Mouse (Mus musculus): ENCODE measurements around the gene Padi1.
A peak's percentile ranks its signal among the peaks of the same experiment; 100 is the strongest.

The Padi1 gene

GRCm38 (mm10) chr4:140815996-140816917 lies 29.3 kb downstream of the Padi1 start:
- DNase-seq (ENCODE audit: low spot score) = no peak

GRCm38 (mm10) chr4:140815496-140815895 lies 30.1 kb downstream of the Padi1 start:
- DNase-seq (ENCODE audit: low spot score) = no peak

DNA sequence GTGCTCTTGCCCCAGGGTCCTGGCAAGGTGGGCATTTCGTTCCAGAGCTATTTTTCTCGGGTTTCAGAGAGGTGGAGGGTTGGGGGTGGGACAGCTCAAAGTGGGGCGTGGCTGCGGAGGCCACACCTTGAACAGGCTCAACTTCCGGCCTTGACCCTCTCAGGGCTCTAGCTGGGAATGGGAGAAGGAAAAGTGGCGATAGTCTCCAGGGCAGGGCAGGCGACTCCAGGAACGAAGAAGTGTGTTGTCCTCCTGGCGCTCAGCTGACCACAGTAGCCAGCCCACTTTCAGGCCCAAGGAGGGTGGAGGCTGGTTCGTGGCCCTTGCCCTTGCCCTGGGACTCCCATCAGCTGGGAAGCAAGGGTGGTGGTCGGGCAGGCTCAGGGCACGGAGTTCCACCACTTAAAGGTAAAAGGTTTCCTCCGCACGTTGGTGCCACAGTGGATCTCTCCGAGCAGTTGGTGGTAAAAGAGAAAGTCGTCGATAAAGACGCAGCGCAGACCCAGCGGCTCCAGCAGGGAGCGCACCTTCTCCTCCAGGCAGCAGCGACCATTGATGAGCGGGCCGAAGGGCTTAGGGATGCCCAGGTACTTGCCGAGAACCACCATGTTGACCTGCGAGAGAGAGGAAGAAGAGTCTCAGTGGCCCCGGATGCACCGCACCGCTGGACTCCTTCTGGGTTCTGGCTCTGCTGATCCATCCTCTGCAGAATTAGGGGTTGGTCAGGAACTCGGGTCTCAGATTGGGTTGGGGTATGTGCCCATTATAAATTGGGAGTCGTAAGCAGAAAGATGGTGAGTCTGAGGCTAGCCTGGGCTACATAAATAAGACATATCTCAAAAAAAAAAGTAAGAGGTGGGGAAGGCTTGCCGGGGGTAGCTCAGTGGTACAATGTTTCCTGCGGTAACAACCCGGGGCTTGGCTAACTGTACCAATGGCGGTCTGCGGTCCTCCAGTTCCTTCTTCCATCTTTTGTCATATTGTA lies 31.0 kb downstream of the Padi1 start:
- DNase-seq (ENCODE audit: low spot score) = no peak

DNA sequence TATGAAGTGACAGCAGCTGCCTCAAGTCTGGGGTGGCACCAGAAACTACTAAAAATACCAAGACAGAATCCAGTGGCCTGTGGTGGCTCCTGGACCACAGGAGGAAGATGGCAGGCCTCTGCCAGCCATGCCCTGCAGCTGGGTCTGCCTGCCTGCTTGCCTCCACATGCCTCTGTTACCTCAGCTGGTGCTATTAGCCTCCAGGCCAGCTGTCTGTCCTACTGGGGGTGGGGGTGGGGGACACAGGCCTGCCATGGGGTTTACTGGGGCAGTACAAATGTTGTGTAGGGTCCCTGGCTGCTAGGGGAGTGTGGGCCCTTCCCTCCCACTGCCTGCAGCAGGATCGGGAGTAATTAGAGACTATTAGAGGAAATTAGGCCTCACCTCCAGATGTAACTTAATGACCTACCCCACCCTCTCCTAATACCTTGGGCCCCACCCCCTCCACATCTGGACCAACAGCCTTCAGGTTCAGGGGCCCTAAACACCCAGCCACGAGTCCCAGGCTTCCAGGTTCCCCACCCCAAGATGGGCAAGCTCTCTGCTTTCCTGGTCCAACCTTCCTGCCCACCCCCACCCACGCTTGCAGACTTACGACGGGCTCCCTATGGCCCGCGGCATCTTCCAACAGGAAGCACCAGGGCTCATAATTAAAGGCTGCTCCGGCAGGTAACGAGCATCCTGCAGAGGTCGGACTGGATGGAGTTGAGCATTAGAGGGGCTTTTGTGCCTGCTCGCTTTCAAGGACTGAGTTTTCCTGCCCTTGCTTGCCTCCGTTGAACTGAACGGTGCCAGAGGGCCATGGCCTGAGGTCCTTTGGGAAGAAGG lies 32.0 kb downstream of the Padi1 start:
- DNase-seq (ENCODE audit: low spot score) = no peak

DNA sequence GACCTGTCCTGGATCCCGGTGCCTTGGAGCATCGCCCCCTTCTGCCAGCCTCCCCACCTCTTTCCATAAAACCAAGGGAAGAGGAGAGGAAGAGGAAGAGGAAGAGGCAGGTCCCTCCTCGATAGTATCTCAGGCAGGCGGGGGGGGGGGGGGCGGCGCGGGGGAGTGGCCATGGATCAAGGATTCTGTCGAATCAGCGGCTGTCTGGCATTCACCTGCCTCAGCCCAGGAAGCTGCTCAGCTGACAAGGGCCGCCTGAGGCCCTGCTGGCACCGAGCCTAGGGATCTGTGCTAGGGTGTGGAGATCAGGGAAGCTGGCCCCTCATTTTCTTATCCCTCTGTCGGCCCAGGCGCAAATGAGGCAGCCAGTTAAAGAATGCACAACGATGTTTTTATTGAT lies 33.0 kb downstream of the Padi1 start:
- DNase-seq (ENCODE audit: low spot score) = no peak

- no peak for DNase-seq (ENCODE audit: low spot score)
These were observed 33.4 kb downstream of the Padi1 start for GRCm38 (mm10) chr4:140812191-140812590.

DNA sequence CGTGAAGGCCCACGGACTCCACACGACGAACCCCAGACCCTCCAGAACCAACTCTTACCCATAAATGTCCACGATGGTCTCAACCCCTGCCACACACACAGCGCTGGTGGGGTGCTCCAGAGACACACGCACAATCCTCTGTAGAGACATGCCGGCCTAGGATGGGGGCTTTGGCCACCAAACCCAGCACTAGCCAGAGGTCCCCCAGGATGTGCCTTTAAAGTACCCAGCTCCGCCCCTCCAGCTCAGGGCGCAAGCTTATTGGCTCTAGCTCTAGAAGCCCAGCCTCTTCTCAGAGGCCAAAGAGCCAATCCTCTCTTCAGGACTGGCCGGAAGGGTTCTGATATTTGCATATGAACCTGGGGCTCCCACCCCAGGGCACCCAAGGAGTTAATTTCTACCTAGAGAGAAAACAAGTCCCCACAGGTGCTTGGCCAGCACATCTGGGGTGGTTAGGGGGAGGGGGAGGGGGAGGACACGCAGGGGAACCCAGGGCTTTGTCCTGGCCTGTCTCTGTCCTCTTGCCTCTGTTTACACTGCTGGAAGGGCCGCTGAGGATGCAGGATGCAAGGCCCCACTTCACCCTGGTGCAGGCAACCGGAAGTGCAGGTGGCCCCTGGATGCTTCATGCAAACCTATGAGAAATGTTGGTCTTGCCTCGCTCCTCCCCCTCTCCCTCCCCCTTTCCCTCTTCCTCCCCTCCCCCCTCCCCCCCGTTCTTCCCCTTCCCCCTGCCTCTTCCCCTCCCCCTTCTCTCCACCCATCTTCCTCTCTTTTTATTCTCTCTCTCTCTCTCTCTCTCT lies 34.9 kb downstream of the Padi1 start, which contains the start of gene Padi3:
Gene Padi3 (minus strand): TSS at position 191 of the 803 bp plus-strand sequence.
- DNase-seq (ENCODE audit: low spot score) = no peak

DNA sequence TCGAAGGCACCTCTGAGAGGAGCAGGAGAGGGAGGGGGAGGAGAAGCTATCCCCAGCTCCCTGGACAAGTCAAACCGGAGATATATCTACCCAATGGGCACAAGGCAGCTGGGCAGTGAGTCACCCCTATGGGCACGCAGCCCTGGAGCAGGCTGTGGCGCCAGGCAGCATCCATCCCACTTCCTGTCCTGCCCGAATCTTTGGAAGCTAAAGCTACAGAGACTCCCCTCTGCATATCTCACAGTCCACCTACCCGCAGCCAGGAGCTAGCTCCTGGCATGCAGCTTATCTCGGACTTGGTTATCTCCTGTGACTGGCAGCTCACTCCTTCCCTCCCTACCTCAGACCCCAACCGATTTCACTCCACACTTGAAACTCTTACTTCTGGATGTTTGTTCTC lies 36.5 kb downstream of the Padi1 start:
- DNase-seq (ENCODE audit: low spot score) = no peak

- no peak for DNase-seq (ENCODE audit: low spot score)
These were observed 41.0 kb downstream of the Padi1 start for GRCm38 (mm10) chr4:140804601-140805000.

DNA sequence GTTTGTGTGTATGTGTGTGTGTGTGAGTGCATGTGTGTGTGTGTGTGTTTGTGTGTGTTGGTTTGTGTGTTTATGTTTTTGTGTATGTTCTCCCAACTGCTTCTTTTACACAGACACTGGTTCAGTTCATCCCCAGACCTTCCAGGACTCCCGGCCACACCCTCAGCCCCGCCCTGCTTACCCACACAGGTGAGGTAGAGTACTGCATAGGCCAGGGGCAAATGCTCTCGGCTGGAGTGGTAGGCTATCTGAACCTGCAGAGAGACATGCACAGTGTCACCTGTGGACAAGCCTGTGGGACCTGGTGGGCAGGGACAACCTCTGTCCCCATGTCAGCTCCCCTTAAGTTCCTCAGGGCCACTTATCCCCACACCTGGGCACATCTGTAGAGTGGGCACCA lies 44.2 kb downstream of the Padi1 start:
- no peak for DNase-seq (ENCODE audit: low spot score)

DNA sequence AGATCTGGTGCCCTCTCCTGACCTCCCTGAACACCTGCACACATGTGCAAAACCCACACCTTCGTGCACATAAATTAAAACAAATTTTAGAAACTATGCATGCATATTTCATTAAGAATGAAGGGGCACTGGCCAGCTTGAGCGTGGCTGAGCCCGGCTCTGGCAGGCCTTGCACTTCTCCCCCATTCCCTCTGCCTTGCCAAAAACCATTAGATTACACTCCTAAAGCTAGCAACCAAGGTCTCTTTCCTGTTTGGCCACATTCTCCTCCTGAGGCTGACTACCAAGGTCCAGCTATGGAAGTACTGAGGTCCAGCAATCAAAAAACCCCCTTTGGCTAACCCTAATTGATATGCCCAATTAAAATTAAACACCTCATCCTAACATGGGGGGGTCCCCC lies 48.8 kb downstream of the Padi1 start:
- no peak for DNase-seq (ENCODE audit: low spot score)

DNA sequence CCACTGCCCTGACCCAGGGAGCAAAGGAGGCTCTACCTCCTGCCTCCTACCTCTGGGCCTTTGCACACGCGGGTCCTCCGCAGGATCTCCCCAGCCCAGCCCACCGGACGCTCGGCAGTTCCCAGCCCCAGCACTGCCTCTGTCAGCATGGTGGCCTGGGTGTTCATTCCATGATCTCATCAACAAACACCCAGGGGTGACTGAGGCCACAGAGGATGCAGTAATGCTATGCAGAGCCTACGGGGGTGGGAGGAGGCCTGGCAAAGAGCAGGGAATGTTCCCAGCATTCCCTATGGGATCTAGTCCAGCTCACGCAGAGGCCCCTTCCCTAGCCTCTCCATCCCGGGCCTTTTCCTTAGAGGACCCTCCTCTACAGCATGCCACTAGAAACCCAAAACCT lies 50.9 kb downstream of the Padi1 start:
- no peak for DNase-seq (ENCODE audit: low spot score)

GRCm38 (mm10) chr4:140793795-140794194 lies 51.8 kb downstream of the Padi1 start:
- DNase-seq (ENCODE audit: low spot score) = no peak

DNA sequence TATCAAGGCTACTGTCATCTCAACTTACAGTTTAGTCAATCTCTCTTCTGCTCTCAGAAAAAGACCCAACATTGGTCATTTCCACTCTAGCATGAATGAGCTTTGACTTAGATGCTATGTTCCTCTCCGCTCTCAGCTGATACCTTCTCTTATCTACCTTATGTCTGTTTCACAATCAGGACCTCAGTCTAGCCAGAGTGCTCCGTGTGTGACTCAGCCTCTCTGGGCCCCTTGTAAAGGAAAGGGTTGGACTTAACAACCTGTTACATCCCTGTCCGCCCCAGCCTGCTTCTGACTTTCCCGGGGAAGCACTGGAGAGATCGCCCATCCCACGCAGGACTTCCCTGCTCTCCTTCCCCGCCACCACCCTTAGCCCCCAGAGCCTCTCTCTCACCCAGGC lies 53.0 kb downstream of the Padi1 start:
- DNase-seq (ENCODE audit: low spot score) = no peak

GRCm38 (mm10) chr4:140791071-140791470 lies 54.5 kb downstream of the Padi1 start:
- DNase-seq (ENCODE audit: low spot score) = no peak

DNA sequence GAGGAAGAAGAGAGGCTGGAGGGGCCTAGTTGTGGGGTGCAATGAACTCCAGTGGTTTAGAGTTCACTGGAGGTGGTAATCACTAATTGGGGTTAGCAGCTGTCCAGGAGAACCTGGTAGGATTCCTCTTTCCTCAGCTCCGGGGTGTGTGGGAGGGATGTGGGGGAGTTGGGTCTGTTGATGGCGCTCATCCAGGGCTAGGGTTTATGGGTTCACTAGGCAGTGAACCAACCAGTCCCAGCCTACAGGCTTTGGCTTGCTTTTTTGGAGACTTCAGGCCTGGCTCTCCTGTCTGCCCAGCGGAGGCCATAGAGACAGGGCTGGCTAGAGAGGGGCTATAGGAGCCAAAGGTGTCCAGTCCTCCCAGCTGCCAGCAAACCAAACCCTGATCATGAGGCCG lies 55.6 kb downstream of the Padi1 start:
- DNase-seq (ENCODE audit: low spot score) = no peak

DNA sequence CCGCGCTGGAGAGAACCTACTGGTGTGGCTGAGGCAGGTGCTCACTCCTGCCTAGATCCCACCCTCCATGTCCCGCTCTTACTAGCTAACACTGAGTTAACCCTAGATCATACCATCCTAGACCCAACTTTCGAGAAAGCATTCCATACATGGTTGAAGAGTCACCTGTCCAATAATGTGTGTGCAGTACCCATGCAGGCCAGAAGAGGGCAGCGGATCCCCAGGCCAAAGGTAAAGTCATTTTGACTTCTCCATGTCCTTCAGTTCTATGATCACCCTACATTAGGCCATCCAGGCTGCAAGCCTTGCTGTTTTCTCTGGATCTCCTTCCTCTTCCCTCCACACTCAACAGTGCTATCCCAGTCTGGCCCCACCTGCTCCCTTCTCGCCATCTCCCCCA lies 56.6 kb downstream of the Padi1 start:
- DNase-seq (ENCODE audit: low spot score) = peak; percentile 14

- no peak for DNase-seq (ENCODE audit: low spot score)
These were observed 57.3 kb downstream of the Padi1 start for GRCm38 (mm10) chr4:140788264-140788663.

DNA sequence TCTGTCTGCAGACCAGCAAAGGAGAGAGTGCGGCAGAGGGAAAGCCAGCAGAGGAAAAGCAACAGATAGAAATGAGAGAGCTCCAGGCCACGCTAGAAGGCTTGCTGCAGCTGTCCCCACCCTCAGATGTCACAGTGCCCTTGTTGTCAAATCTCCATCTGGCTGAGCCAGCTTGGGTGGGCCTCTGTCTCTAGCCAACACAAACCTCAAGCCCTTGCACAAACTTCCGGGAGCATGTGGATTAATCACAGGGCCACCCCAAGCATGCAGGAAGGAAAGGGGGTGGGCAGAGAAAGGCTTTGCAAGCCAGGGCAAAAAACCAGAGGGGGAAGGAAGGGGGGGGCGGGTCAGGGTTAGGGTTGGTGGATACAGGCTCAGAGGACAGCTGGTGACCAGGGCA lies 58.2 kb downstream of the Padi1 start:
- no peak for DNase-seq (ENCODE audit: low spot score)

GRCm38 (mm10) chr4:140785217-140785616 lies 60.4 kb downstream of the Padi1 start:
- no peak for DNase-seq (ENCODE audit: low spot score)

Measured in adipocyte (in vitro differentiated cells).